Mouse (Mus musculus) adrenal gland, adult 10 weeks (tissue): ENCODE measurements around the gene Necap1. TPM values are rescaled to one million over a fixed set of nuclear protein-coding genes. Genes with fewer than 3 reads are reported as not detected.

Experiments
- polyA plus RNA-seq: library from polyadenylated mRNA; stranded (reverse); fragments of 350-450 nt; fragmentation: Illumina TruSeq; extraction: RNeasy Lipid Tissue Mini Kit (QIAGEN cat#74804); gene quantifications from one replicate; pipeline ENCODE4 v1.2.3, GENCODE M21; 2014; ENCODE audit warnings: low read depth, low replicate concordance

The Necap1 gene
- polyA plus RNA-seq: 80.0 TPM

DNA sequence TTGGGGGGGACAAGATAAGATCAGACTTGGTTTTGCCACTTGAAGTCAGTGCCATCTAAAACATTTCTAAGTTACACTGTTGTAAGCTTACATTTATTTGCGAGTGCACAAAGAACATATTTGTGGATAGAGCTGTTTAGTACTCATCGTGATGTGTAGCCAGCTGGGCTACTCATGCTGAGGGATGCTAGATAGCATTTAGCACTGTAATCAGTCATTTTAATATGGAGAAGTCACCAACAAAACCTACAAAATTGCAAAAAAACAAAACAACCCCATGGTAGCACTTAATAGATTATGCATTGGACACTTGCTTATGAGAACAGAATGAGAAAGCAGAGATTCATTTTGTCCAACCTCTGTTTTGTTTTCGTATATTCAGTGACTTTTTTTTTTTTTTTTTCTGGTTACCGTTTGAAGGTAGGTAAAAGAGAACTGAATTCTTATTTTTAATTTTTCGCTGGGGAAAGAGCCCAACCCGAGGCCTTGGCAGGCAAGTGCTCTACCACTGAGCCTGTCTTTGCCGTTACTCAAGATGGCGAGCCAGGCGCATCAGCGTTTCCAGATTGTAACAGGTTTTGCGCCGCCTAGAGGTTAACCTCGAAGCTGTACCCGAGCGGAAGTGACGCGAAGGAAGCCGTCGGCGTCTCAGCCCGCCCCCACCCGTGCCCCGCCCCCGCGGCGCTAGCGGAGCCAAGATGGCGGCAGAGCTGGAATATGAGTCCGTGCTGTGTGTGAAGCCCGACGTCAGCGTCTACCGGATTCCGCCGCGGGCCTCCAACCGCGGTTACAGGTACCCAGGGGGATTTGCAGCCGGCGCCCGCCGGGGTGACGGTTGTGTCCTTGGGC, at the start of gene Necap1:
TSS of gene Necap1 (plus strand) at position 604 of the 849 bp plus-strand sequence.

DNA sequence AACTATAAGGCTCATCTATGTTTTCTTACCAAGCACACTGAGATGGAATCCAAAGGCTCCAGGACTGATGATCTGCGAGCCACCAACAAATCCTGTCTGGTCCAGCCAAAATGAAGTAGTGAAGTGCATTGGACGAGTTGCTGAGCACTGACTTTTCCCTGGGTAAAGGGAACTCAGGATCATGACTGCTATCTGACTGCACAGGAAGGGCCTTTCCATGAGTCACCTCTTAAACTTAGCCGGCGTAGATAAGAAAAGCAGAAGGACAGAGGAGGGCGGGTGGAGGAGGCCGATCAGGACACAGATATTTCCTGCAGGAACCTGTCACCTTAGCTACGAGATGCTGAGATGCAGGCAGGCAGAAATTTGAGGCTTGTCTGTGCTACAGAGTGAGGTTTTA, 18.3 kb upstream of the Necap1 start, which contains the start of gene C3ar1:
TSS of gene C3ar1 (minus strand) at position 207 of the 400 bp plus-strand sequence.

DNA sequence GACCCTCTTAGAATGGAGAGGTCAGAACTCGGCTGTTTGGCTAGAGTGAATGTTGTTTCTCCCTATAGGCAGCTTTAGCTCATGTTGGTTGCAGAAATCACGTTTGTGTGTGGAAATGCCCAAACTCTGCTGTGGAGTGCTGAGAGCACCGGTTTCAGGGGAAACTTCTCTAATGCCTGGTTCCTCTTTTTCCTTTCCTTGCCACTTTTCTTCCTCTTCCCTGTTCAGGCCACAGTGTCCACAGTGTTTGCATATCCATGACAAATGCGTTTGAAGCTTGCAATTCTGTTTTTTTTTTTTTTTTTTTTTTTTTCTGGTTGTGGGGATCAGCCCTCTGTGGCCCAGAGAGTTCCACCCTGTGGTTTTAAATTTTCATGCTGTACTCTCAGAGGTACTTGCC, 47.2 kb downstream of the Necap1 start, which contains the start of gene Clec4a1:
TSS of gene Clec4a1 (plus strand) at position 398 of the 400 bp plus-strand sequence.

Other genes starting within 250 kb of the Necap1 start
- gene Dppa3, start 248.1 kb upstream of the Necap1 start, polyA plus RNA-seq: not detected
- gene Nanog, start 167.0 kb upstream of the Necap1 start, polyA plus RNA-seq: not detected
- 5.4 TPM for gene Slc2a3, start 72.8 kb upstream of the Necap1 start, polyA plus RNA-seq
- gene Foxj2, start 54.6 kb upstream of the Necap1 start, polyA plus RNA-seq: 14.1 TPM
- 7.2 TPM for gene C3ar1, start 18.3 kb upstream of the Necap1 start, polyA plus RNA-seq
- 6.7 TPM for gene Clec4a1, start 47.4 kb downstream of the Necap1 start, polyA plus RNA-seq
- 13.5 TPM for gene Clec4a3, start 78.0 kb downstream of the Necap1 start, polyA plus RNA-seq
- not detected for gene Clec4a4, start 115.9 kb downstream of the Necap1 start, polyA plus RNA-seq
- gene Clec4b1, start 175.5 kb downstream of the Necap1 start, polyA plus RNA-seq: 1.6 TPM
- gene Clec4a2, start 232.0 kb downstream of the Necap1 start, polyA plus RNA-seq: 12.4 TPM